Mouse (Mus musculus) forebrain, embryonic 10.5 days (tissue): Measurements from ENCODE around the gene D630045J12Rik. TPM values are rescaled to one million over a fixed set of nuclear protein-coding genes. Genes with fewer than 3 reads are reported as not detected.

ENCODE experiments used
- DNase-seq: peaks from one replicate; pipeline ENCODE4 v3.0.0-alpha.2; 2017; ENCODE audit warnings: low spot score; ENCODE audit errors: extremely low spot score
- H3K27ac ChIP-seq: fragments of 300-500 bp; sonication (generic); 2 replicates; pipeline ENCODE4 v1.5.1; 2016; ENCODE audit warnings: mild to moderate bottlenecking
- H3K27me3 ChIP-seq: fragments of 300-500 bp; sonication (generic); 2 replicates; pipeline ENCODE4 v1.6.1; 2016; ENCODE audit warnings: mild to moderate bottlenecking; ENCODE audit not compliant: poor library complexity, severe bottlenecking
- H3K36me3 ChIP-seq: fragments of 300-500 bp; sonication (generic); replicated peaks from 2 replicates; pipeline ENCODE4 v1.6.1; 2016; ENCODE audit warnings: mild to moderate bottlenecking, moderate library complexity
- H3K4me1 ChIP-seq: fragments of 300-500 bp; sonication (generic); 2 replicates; pipeline ENCODE4 v1.6.1; 2016
- H3K4me3 ChIP-seq: fragments of 300-500 bp; sonication (generic); 2 replicates; pipeline ENCODE4 v1.5.1; 2016; ENCODE audit warnings: mild to moderate bottlenecking, moderate library complexity
- H3K9me3 ChIP-seq: fragments of 300-500 bp; sonication (generic); 2 replicates; pipeline ENCODE4 v1.6.1; 2016; ENCODE audit warnings: mild to moderate bottlenecking, moderate library complexity
- WGBS: fragments of 180-500 bp; shearing (Covaris S2); methylation state at CpG from one replicate; pipeline ENCODE4 v1.1.7; 2016; 5-methylcytosine and 5-hydroxymethylcytosine counted together
- polyA plus RNA-seq: library from polyadenylated mRNA; unstranded; fragments of >200 nt; fragmentation: Nextera tagmentation; extraction: Ambion mirVana; gene quantifications from 2 replicates; pipeline ENCODE4 v1.2.1, GENCODE M21; 2016

The D630045J12Rik gene
- polyA plus RNA-seq, 1 experiment from 2014 or later, result 6.3 TPM

DNA sequence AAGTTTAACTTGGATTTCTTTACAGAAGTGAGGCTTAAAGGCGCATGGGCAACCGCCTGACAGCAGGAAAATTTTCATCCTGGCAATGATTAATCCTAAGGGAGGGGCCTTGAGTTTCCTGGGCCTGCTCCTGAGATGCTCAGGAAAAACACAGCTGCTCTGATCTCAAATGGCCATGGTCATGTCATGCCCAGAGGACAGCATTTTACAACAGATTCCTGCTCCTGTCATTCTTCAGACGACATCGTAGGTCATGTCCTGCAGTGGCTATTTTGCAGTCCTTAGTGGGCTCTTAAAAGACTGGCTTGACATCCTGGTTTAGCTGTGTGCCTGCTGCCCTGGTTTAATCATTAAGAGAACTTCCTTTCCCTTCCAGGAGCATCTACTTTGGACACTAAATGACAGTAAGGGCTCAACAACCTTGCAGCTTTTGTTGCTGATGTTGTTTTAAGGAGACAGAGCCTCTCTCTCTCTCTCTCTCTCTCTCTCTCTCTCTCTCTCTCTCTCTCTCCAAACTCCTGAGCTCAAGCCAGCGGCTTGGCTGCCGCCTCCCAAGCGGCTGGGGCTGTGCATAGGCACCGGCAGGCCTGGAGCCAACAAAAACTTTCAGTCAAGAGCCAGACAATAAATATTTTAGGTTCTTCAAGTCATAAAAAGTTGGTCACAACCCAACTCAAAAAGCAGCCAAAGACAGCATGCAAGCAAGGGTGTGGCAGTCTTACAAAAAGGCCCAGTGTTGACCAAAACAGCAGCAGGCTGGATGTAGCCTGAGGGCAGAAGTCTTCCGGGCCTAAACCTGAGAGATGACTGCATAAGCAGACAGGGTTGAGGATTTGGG is 109.4 kb downstream of the D630045J12Rik start:
- 78% methylated on average over 9 of the region's 9 CpGs for WGBS
- no peak overlapping the region for H3K27ac ChIP-seq

GRCm38 (mm10) chr6:38140402-38140801 is 113.4 kb downstream of the D630045J12Rik start:
- no peak overlapping the region for H3K27ac ChIP-seq
- 93% methylated on average over 9 of the region's 9 CpGs for WGBS
- H3K4me1 ChIP-seq, result no peaks in the 10 kb centered on the region; the same call in 1 of the 2 replicates
- DNase-seq, result no peak
- no peak overlapping the region for H3K4me3 ChIP-seq
- peaks cover 67% of the 10 kb centered on the region for H3K36me3 ChIP-seq
- H3K9me3 ChIP-seq, result no peaks in the 10 kb centered on the region
- H3K27me3 ChIP-seq, result no peaks in the 10 kb centered on the region

More for the DNA sequence above, 109.4 kb downstream of the D630045J12Rik start:
- no peaks in the 10 kb centered on the region for H3K27me3 ChIP-seq
- no peaks in the 10 kb centered on the region for H3K9me3 ChIP-seq
- peaks cover 74% of the 10 kb centered on the region for H3K36me3 ChIP-seq
- H3K4me3 ChIP-seq, result no peak overlapping the region
- peaks cover under 1% of the 10 kb centered on the region; the same call in 1 of the 2 replicates for H3K4me1 ChIP-seq
- no peak for DNase-seq

DNA sequence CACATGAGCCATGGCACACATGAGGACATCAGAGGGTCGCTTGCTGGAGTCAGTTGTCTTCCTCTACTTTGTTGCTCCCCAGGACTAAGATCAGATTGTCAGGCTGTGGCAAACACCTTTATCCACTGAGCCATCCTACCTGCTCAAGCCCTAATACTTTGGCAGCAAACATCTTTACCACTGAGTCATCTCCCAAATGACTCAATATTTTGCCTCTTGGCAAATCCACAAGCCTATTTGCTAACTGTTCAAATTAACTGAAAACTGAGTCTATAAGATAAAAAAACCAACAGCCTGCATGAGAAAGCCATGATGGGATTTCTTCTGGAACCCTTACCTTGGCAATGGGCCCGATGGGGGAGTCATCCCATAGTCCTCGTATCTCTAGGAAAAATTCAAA is 114.7 kb downstream of the D630045J12Rik start:
- Histone ChIP-seq H3K36me3 (peaks cover 68% of the 10 kb centered on the region), H3K4me1 (no peaks in the 10 kb centered on the region), H3K4me3 (no peak overlapping the region), H3K27ac (no peak overlapping the region), H3K9me3 (no peaks in the 10 kb centered on the region), H3K27me3 (no peaks in the 10 kb centered on the region)
- 88% methylated on average over 3 of the region's 3 CpGs for WGBS
- DNase-seq, result no peak

DNA sequence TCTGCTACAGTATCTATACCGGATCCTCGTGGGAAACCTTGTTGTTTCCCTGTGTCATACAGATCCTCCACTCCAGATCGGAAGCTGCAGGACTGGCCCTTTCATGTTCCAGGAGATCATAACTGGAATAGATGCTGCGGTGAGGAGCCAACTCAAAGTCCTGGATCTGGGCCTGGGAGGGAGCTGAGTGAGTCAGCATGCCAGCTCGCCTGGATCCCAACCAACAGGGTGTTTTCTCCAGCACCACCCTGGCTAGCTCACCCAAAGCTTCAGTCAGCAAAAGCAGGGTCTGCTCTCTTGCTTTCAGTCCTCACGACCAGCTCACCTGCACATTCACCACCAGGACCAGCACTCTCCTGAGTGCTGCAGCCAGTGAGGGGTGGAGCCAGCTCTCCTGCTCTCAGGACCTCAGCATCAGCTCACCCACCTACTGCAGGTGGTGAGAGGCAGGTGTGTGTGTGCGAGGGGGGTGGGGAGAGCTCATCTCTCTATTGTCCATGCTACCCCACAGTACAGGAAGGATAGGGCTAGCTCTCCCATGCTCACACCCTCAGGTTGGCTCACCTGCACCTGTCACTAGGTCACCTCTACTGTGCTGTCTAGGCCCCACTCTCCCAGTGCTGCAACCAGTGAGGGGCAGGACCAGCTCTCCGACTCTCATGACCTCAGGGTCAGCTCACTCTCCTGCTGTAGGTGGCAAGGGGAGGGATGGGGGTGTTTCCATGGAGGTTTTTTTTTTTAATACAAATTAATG is 118.8 kb downstream of the D630045J12Rik start:
- no peaks in the 10 kb centered on the region for H3K27me3 ChIP-seq
- no peaks in the 10 kb centered on the region for H3K4me1 ChIP-seq
- H3K36me3 ChIP-seq, result peaks cover 67% of the 10 kb centered on the region
- WGBS, result 86% methylated on average over 8 of the region's 8 CpGs
- no peak overlapping the region for H3K4me3 ChIP-seq
- no peak overlapping the region for H3K27ac ChIP-seq
- DNase-seq, result no peak
- no peaks in the 10 kb centered on the region for H3K9me3 ChIP-seq

DNA sequence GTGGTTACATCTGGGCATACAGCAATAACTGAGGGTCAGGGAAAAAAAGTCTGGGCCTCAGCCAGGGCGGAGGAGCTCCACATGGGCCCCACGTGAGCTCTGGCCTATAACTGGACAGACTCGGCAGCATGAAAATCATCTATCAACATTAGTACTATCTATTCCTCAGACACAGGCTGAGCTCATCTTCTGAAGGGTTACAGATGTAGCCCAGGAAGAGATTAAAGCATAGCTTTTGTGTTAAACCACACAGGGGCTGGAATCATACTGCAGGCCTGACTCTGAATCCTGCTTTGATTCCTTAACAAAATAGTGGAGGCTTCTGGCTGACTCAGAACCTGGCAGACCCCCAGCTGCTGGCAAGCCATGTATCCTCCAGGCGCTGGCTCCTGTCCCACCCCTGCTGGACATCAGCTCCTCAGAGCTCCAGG is 122.0 kb downstream of the D630045J12Rik start:
- Histone ChIP-seq H3K36me3 (peaks cover 74% of the 10 kb centered on the region), H3K4me3 (no peak overlapping the region), H3K27ac (no peak overlapping the region), H3K9me3 (no peaks in the 10 kb centered on the region), H3K27me3 (no peaks in the 10 kb centered on the region), H3K4me1 (no peaks in the 10 kb centered on the region)
- 95% methylated on average over 4 of the region's 4 CpGs for WGBS
- no peak for DNase-seq

- no peak overlapping the region for H3K4me3 ChIP-seq
- H3K27me3 ChIP-seq, result no peaks in the 10 kb centered on the region
- peaks cover 74% of the 10 kb centered on the region for H3K36me3 ChIP-seq
- no peak for DNase-seq
- no peaks in the 10 kb centered on the region for H3K4me1 ChIP-seq
- no peak overlapping the region for H3K27ac ChIP-seq
- H3K9me3 ChIP-seq, result no peaks in the 10 kb centered on the region
- WGBS, result 97% methylated on average over 5 of the region's 5 CpGs
Observed at GRCm38 (mm10) chr6:38129883-38130282, 123.9 kb downstream of the D630045J12Rik start.

- Histone ChIP-seq H3K4me3 (no peak overlapping the region), H3K27me3 (no peaks in the 10 kb centered on the region), H3K27ac (no peak overlapping the region), H3K36me3 (peaks cover 75% of the 10 kb centered on the region), H3K9me3 (no peaks in the 10 kb centered on the region), H3K4me1 (peaks cover 6% of the 10 kb centered on the region; the same call in 1 of the 2 replicates)
- 91% methylated on average over 14 of the region's 14 CpGs for WGBS
- no peak for DNase-seq
Observed at GRCm38 (mm10) chr6:38128115-38128514, 125.7 kb downstream of the D630045J12Rik start.

GRCm38 (mm10) chr6:38125462-38125861 is 128.3 kb downstream of the D630045J12Rik start:
- H3K27ac ChIP-seq, result no peak overlapping the region
- no peaks in the 10 kb centered on the region for H3K27me3 ChIP-seq
- H3K4me1 ChIP-seq, result peaks cover 13% of the 10 kb centered on the region
- WGBS, result 97% methylated on average over 3 of the region's 3 CpGs
- no peaks in the 10 kb centered on the region for H3K9me3 ChIP-seq
- DNase-seq, result no peak
- H3K4me3 ChIP-seq, result no peak overlapping the region
- peaks cover 59% of the 10 kb centered on the region for H3K36me3 ChIP-seq

GRCm38 (mm10) chr6:38124882-38125281 is 128.9 kb downstream of the D630045J12Rik start:
- no peak for DNase-seq
- Histone ChIP-seq H3K4me3 (no peak overlapping the region), H3K9me3 (no peaks in the 10 kb centered on the region), H3K27ac (no peak overlapping the region), H3K4me1 (peaks cover 13% of the 10 kb centered on the region), H3K27me3 (no peaks in the 10 kb centered on the region), H3K36me3 (peaks cover 53% of the 10 kb centered on the region)
- WGBS, result 93% methylated on average over 5 of the region's 5 CpGs

DNA sequence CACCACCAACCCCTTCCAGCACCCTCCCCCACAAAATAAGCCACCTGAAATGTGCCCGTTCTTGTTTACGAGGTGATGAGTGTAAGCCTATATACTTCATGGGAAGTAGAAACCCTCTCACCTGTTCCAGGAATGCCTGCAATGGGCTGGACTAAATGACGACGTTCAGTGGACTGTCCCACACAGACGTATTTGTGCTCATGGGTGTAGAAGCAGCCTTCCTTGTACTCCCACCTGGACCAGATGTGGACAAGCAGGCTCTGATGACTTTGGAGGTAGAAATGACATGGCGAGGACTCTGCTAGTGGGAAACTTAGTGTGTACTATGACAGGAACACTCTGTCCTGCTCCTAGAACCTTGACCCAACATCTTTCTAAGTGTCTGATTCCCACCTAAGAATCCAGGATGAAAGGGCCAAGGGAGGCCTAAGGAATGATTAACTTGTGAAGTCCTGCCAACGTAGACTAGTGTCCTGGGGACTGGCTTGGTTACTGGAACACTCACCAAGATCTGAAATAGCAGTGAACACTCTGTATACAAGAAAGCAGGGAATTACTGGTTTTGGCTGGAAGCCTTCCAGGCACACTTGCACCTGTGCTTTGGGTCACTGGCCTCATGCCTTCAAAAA is 129.5 kb downstream of the D630045J12Rik start, which contains the start of gene Atp6v0a4:
Atp6v0a4 (minus strand) TSS at position 380 of the 629 bp plus-strand sequence.
- Histone ChIP-seq H3K36me3 (peaks cover 47% of the 10 kb centered on the region), H3K27ac (no peak within 1 kb of the TSS), H3K27me3 (no peaks in the 10 kb centered on the region), H3K9me3 (no peaks in the 10 kb centered on the region), H3K4me3 (no peak within 1 kb of the TSS), H3K4me1 (peaks cover 13% of the 10 kb centered on the region)
- no peak for DNase-seq
- 87% methylated on average over 7 of the region's 7 CpGs for WGBS

DNA sequence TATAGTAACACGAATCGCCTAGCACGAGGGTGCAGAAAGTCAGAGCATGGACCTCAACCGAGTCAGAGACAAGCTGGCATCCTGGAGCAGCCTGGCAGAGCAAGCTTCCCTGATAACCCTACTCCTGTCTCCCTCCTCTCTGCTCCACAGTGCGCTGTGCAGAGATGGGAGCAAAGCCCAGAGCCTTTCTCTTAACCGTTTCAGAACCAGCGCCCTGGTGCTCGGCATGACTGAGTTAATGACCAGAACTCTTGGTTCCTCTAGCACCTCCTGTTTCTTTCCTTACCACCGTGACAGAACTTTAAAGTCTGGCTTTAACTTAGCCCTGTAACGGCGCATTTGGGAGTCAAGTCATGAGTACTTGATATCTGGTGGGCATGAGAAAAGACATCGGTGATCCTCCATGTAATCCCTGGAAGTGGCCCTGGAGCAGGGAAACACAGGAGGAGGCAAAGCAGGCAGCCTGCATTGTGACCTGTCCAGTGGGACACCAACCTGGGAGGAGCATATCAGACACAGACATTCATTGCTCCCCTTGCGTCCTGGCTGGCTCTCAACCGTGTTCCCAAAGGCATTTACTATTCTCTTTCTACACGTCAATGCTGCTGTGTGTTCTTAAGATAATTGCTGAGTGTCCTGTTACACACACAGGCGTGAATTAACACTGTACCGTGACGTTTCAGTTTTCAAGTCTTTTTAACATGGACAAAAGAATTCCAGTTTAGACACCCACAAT is 130.2 kb downstream of the D630045J12Rik start:
- H3K36me3 ChIP-seq, result peaks cover 43% of the 10 kb centered on the region
- no peaks in the 10 kb centered on the region for H3K27me3 ChIP-seq
- no peak overlapping the region for H3K4me3 ChIP-seq
- no peaks in the 10 kb centered on the region for H3K9me3 ChIP-seq
- DNase-seq, result no peak
- 82% methylated on average over 18 of the region's 18 CpGs for WGBS
- peaks cover 13% of the 10 kb centered on the region for H3K4me1 ChIP-seq
- H3K27ac ChIP-seq, result no peak overlapping the region

DNA sequence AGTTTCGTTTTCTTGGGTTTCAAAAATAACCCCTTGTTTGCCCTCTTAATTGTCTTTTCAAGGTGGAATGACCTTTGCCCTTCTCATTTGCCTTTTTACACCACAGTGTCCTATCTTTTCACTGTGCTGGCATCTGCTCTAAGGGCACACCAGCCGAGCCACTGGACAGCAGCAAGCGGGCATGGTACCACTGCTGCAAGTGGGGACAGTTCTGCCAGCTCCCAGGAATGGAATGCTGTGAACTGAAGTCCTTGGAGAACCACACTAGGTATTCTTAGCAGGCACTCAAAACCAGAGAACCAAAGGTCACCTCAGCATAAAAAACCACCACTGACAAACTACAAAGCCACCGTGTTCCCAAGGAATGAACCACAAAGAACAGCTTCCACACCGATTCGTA is 131.0 kb downstream of the D630045J12Rik start:
- 76% methylated on average over 6 of the region's 6 CpGs for WGBS
- H3K27ac ChIP-seq, result no peak overlapping the region
- peaks cover 35% of the 10 kb centered on the region for H3K36me3 ChIP-seq
- H3K4me1 ChIP-seq, result peaks cover 13% of the 10 kb centered on the region
- H3K4me3 ChIP-seq, result no peak overlapping the region
- no peak for DNase-seq
- no peaks in the 10 kb centered on the region for H3K9me3 ChIP-seq
- H3K27me3 ChIP-seq, result no peaks in the 10 kb centered on the region
